Mouse (Mus musculus) heart, embryonic 11.5 days (tissue): ENCODE measurements around the gene Vps41. TPM values are rescaled to one million over a fixed set of nuclear protein-coding genes. Genes with fewer than 3 reads are reported as not detected.

Experiments
- ATAC-seq: fragments of 200-750 bp; cut with Nextera tagmentation; replicated peaks from 2 replicates; pipeline ENCODE4 v1.8.0; 2017; ENCODE audit warnings: moderate library complexity; ENCODE audit not compliant: insufficient number of reproducible peaks, low FRiP score, low TSS enrichment
- H3K27ac ChIP-seq: fragments of 300-500 bp; sonication (generic); 2 replicates; pipeline ENCODE4 v1.5.1; 2014; ENCODE audit warnings: mild to moderate bottlenecking, low read depth, low read length
- H3K27me3 ChIP-seq: fragments of 300-500 bp; sonication (generic); 2 replicates; pipeline ENCODE4 v1.6.1; 2014; ENCODE audit warnings: mild to moderate bottlenecking, low read length, mixed read lengths; ENCODE audit not compliant: control insufficient read depth, insufficient read depth
- H3K36me3 ChIP-seq: fragments of 300-500 bp; sonication (generic); 2 replicates; pipeline ENCODE4 v1.6.1; 2014; ENCODE audit warnings: mild to moderate bottlenecking, low read length, moderate library complexity, mixed read lengths; ENCODE audit not compliant: control insufficient read depth, insufficient read depth
- H3K4me1 ChIP-seq: fragments of 300-500 bp; sonication (generic); 2 replicates; pipeline ENCODE4 v1.6.1; 2014; ENCODE audit warnings: low read length; ENCODE audit not compliant: control insufficient read depth, insufficient read depth
- H3K4me2 ChIP-seq: fragments of 300-500 bp; sonication (generic); 2 replicates; pipeline ENCODE4 v1.6.1; 2014; ENCODE audit warnings: mild to moderate bottlenecking, moderate library complexity
- H3K4me3 ChIP-seq: fragments of 300-500 bp; sonication (generic); 2 replicates; pipeline ENCODE4 v1.5.1; 2014; ENCODE audit warnings: low read depth, low read length
- H3K9ac ChIP-seq: fragments of 300-500 bp; sonication (generic); 2 replicates; pipeline ENCODE4 v1.6.1; 2014; ENCODE audit warnings: mild to moderate bottlenecking, low read depth, low read length, moderate library complexity
- H3K9me3 ChIP-seq: fragments of 300-500 bp; sonication (generic); replicated peaks from 2 replicates; pipeline ENCODE4 v1.6.1; 2016; ENCODE audit warnings: low read length; ENCODE audit not compliant: control insufficient read depth
- WGBS: fragments of 180-500 bp; shearing (Covaris S2); extraction: QIAGEN DNeasy Blood & Tissue Kit; methylation state at CpG from one replicate; pipeline ENCODE4 v1.1.7; 2014; ENCODE audit not compliant: insufficient replicate concordance; 5-methylcytosine and 5-hydroxymethylcytosine counted together
- polyA plus RNA-seq: library from polyadenylated mRNA; unstranded; fragments of >200 nt; fragmentation: Nextera tagmentation; extraction: Ambion mirVana; gene quantifications from 2 replicates; pipeline ENCODE4 v1.2.1, GENCODE M21; 2014

Vps41 gene
- polyA plus RNA-seq, 1 experiment from 2014 or later = 51.1 TPM

DNA sequence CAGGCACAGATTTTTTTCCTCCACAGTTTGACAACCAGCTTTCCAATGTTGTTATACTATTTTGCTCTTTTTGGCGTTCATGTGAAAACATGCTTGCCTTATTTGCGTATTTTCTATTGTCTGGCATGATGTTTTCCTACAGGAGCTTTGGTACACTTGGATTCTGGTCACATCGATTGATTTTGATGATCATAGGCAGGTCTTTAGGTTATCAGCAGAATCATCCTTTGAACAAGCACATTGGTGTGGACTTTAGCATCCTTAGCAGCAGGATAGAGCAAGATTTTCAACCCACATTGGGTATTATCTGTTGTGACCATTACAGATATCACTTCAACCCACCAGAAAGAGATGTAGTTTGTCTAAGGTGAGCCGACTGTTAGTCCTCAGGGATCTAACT lies 71.0 kb downstream of the Vps41 start:
- H3K36me3 ChIP-seq = no peaks in the 10 kb centered on the region
- no peak overlapping the region for H3K9ac ChIP-seq
- no peak overlapping the region for H3K27ac ChIP-seq
- peaks cover 6% of the 10 kb centered on the region; the same call in 1 of the 2 replicates for H3K4me1 ChIP-seq
- no peaks in the 10 kb centered on the region for H3K9me3 ChIP-seq
- H3K27me3 ChIP-seq = no peaks in the 10 kb centered on the region
- 85% methylated on average over 4 of the region's 4 CpGs for WGBS
- H3K4me3 ChIP-seq = no peak overlapping the region
- no peak for ATAC-seq
- no peak overlapping the region for H3K4me2 ChIP-seq

DNA sequence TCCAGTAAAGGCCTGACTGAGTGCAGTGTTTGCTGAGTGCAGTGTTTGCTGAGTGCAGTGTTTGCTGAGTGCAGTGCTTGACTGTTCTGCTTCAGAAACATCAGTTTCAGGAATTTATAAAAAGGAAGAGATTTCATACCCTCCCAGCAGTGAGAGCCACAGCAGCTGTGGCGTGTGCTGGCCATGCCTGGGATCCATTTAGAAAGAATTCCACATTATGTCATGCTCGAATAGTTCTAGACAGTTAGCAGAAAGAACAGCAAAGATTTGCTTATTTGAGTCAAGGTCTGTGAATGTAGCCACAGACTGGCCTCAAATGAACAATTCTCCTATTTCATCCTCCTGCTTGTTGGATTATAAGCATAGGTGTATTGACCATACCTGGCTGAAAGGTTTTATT lies 71.6 kb downstream of the Vps41 start:
- ATAC-seq = no peak
- Histone ChIP-seq H3K4me2 (no peak overlapping the region), H3K27me3 (no peaks in the 10 kb centered on the region), H3K27ac (no peak overlapping the region), H3K9ac (no peak overlapping the region), H3K36me3 (no peaks in the 10 kb centered on the region), H3K4me3 (no peak overlapping the region), H3K4me1 (peaks cover 6% of the 10 kb centered on the region; the same call in 1 of the 2 replicates), H3K9me3 (no peaks in the 10 kb centered on the region)
- WGBS = 76% methylated on average over 2 of the region's 2 CpGs

DNA sequence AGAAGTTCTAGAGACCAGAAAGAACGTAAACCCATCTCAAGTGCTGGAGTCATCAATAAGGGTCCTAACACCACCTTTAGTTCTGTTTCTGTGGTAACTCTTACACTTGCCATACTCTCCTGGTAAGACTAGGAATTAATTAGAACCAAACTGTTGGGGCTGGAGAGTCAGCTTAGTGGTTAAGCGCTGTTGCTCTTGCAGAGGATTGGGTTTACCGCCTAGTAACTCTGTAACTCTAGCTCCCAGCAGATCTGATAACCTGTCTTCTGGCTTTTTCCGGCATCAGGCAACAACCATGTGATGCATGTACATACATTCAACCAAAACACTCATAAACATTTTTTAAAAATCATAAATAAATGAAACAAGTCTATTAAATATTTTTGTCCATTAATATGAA lies 72.6 kb downstream of the Vps41 start:
- H3K9ac ChIP-seq = no peak overlapping the region
- peaks cover 6% of the 10 kb centered on the region; the same call in 1 of the 2 replicates for H3K4me1 ChIP-seq
- H3K27ac ChIP-seq = no peak overlapping the region
- no peaks in the 10 kb centered on the region for H3K36me3 ChIP-seq
- no peaks in the 10 kb centered on the region for H3K9me3 ChIP-seq
- no peaks in the 10 kb centered on the region for H3K27me3 ChIP-seq
- WGBS = 84% methylated on average over 4 of the region's 4 CpGs
- no peak overlapping the region for H3K4me2 ChIP-seq
- ATAC-seq = no peak
- no peak overlapping the region for H3K4me3 ChIP-seq

DNA sequence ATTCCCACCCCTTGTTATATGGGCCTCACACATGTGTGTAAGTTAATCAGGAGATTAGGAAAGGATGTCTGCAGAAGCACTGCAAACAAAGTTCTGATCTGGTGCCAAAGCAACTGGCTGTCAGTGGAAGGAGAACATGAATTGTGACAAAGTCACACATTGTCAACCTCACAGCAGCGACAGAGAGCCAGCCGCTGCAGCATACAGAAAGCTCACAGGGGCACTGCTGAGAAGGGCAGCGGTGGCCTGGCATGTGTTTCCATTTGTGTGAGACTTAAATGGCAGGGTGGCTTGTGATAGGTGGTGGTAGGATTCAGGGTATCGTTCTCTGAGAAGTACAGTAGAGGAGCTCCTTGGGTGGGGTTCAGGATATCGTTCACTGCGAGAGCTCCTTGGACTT lies 73.0 kb downstream of the Vps41 start:
- Histone ChIP-seq H3K9ac (no peak overlapping the region), H3K4me3 (no peak overlapping the region), H3K4me2 (no peak overlapping the region), H3K27me3 (no peaks in the 10 kb centered on the region), H3K9me3 (no peaks in the 10 kb centered on the region), H3K4me1 (peaks cover 6% of the 10 kb centered on the region; the same call in 1 of the 2 replicates), H3K27ac (no peak overlapping the region), H3K36me3 (no peaks in the 10 kb centered on the region)
- ATAC-seq = no peak
- WGBS = 63% methylated on average over 6 of the region's 6 CpGs

DNA sequence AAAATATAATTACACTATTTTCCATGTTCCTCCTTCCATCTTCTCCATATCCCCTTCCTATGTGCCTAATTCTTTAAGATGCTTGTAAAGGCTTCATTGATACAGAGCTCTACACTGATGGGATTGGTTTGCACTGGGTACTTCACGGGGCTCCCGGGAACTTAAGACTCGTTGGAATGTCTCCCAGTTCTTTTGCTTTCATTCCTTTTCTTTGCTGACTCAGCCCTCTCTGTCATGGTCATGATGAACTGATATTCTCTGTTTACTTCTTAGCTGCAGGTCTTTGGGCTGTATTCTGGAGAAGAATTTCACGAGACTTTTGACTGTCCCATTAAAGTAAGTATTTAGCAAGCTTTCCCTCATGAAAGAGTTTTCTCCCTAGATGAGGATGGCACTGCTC lies 74.2 kb downstream of the Vps41 start:
- H3K4me3 ChIP-seq = no peak overlapping the region
- H3K9me3 ChIP-seq = no peaks in the 10 kb centered on the region
- H3K9ac ChIP-seq = no peak overlapping the region
- no peak for ATAC-seq
- 69% methylated on average over 4 of the region's 4 CpGs for WGBS
- H3K4me2 ChIP-seq = no peak overlapping the region
- no peaks in the 10 kb centered on the region for H3K36me3 ChIP-seq
- H3K4me1 ChIP-seq = peaks cover 6% of the 10 kb centered on the region; the same call in 1 of the 2 replicates
- no peak overlapping the region for H3K27ac ChIP-seq
- H3K27me3 ChIP-seq = no peaks in the 10 kb centered on the region

DNA sequence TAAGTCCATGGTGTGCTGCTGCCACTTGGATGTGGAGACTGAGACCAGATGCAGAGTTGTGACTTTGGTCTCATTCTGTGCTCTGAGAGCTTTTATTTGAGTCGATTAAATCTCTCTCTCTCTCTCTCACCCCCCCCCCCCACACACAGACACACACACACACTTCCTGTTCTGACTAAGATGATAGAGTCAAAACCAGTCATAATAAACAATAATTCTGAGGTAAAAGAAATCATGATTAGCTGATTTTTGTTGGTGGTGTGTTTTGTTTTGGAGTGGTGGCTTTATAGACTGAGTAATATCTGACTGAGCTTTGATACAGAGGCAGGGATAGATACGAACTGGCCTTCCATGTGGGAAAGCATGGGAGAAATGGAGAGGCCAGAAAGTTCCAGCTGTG lies 74.6 kb downstream of the Vps41 start:
- no peak overlapping the region for H3K27ac ChIP-seq
- H3K4me1 ChIP-seq = peaks cover 6% of the 10 kb centered on the region; the same call in 1 of the 2 replicates
- H3K9ac ChIP-seq = no peak overlapping the region
- ATAC-seq = no peak
- H3K9me3 ChIP-seq = no peaks in the 10 kb centered on the region
- H3K4me2 ChIP-seq = no peak overlapping the region
- 81% methylated on average over 2 of the region's 2 CpGs for WGBS
- no peaks in the 10 kb centered on the region for H3K36me3 ChIP-seq
- no peak overlapping the region for H3K4me3 ChIP-seq
- no peaks in the 10 kb centered on the region for H3K27me3 ChIP-seq

DNA sequence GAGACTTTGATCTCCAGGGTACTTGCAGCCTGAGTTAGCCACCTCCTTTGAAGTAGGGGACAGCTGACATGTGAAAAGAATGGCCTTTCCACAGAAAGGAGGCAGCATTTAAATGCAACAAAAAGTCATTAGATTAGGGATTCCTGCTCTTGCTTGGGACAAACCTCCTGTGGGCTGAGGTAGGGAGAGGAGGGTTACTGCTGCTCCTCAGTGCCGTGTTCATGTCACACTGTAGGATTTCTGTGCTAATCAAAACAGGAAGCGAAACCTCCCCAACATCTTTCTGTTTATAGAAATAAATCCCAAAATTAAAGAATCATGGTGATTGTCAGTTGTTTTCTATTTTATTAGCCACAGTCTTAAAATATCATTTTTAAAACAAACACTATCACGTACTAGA lies 77.4 kb downstream of the Vps41 start:
- Histone ChIP-seq H3K4me3 (no peak overlapping the region), H3K27ac (no peak overlapping the region), H3K36me3 (no peaks in the 10 kb centered on the region), H3K4me2 (no peak overlapping the region), H3K27me3 (no peaks in the 10 kb centered on the region), H3K4me1 (peaks cover 3% of the 10 kb centered on the region; the same call in 1 of the 2 replicates), H3K9me3 (no peaks in the 10 kb centered on the region), H3K9ac (no peak overlapping the region)
- whole genome bisulfite sequencing = 80% methylated on average over 3 of the region's 3 CpGs
- ATAC-seq = no peak

DNA sequence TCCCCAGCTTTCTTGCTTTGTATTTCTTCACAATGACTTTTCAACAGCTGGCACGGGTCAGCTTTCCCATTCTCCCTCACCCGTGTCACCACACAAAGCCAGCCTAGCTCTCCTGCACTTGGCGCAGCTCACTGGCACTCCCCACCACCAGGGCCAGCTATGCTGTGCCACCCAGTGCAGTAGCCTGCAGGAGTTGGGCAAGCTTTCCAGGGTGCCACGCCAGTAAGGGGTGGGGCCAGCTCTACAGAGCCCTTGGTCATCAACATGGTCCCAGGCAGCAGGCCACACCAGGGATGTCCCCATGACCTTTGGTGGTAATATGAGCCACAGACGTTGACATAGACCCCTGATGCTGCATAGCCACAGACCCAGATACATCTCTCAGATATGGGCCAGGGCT lies 80.5 kb downstream of the Vps41 start:
- no peak overlapping the region for H3K9ac ChIP-seq
- no peak overlapping the region for H3K4me2 ChIP-seq
- H3K4me3 ChIP-seq = no peak overlapping the region
- no peak for ATAC-seq
- no peaks in the 10 kb centered on the region for H3K36me3 ChIP-seq
- H3K4me1 ChIP-seq = no peaks in the 10 kb centered on the region
- WGBS = 83% methylated on average over 5 of the region's 5 CpGs
- H3K27ac ChIP-seq = no peak overlapping the region
- no peaks in the 10 kb centered on the region for H3K27me3 ChIP-seq
- no peaks in the 10 kb centered on the region for H3K9me3 ChIP-seq

DNA sequence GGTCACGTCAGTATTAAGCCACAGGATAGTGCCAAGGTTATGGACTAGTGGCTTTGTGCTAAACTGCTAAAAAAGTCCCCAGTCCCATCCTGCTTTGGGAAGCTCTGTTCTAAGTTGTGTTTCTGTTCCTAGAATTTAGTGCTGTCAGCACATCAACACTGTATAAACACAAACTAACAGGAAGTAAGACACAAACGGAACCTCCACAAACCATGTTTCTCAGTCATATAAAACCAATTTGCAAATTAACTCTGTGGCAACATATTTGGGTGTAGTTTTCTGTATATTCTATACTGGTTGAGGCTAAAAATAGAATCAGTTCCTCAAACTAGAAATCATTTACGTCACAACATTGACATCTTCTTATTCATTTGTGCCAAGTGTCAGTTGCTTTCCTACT lies 83.3 kb downstream of the Vps41 start:
- H3K9me3 ChIP-seq = no peaks in the 10 kb centered on the region
- H3K27me3 ChIP-seq = no peaks in the 10 kb centered on the region
- no peak for ATAC-seq
- no peaks in the 10 kb centered on the region for H3K36me3 ChIP-seq
- no peaks in the 10 kb centered on the region for H3K4me1 ChIP-seq
- no peak overlapping the region for H3K4me2 ChIP-seq
- no peak overlapping the region for H3K4me3 ChIP-seq
- 73% methylated on average over 3 of the region's 3 CpGs for WGBS
- H3K9ac ChIP-seq = no peak overlapping the region
- no peak overlapping the region for H3K27ac ChIP-seq
